Mouse (Mus musculus) embryonic stem cell, embryonic (primary cell): ENCODE measurements at regions not wholly inside any gene's neighbourhood (a gene's known extent, or its start where the extent isn't known, plus 50 kb on each side); places are given as distances from the start of the nearest gene placed in this dataset.

Experiments used
- CTCF ChIA-PET, 4 experiments: fragments of 300-600 bp in 2 of 4; fragments of 350-600 bp in 2 of 4; sonication (Branson Sonifier 250); formaldehyde crosslinking; loops; one replicate each; lab custom pipeline; 2022; ENCODE audit warnings: inconsistent platforms in 2 of 4; lab: Charles Lee
- POLR2A ChIA-PET, 4 experiments: fragments of 300-600 bp in 2 of 4; fragments of 350-600 bp in 2 of 4; sonication (Branson Sonifier 250); formaldehyde crosslinking; loops; one replicate each; lab custom pipeline; 2022; ENCODE audit warnings: antibody characterized with exemption in 4 of 4, inconsistent platforms in 1 of 4; lab: Charles Lee

DNA sequence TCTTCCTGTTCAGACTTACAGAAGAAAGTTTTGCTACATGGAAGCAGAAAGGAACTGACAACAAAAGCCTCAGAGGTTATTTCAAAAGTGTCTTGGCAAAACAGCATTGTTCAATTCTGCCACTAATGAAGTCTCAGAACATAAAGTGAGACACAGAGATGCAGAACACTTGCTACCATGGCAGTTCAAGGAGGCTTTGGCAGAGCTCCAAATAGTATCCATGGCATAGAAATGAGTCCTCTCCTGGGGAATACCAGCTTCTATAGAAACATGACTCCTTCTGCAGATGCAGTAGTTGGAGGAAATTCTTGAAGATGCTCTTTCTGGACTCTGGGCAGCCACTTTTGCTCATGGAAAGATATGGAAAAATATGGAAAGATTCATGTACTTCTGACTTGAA lies 322.9 kb upstream of the Castor2 start:
- CTCF ChIA-PET, result no interaction called here

DNA sequence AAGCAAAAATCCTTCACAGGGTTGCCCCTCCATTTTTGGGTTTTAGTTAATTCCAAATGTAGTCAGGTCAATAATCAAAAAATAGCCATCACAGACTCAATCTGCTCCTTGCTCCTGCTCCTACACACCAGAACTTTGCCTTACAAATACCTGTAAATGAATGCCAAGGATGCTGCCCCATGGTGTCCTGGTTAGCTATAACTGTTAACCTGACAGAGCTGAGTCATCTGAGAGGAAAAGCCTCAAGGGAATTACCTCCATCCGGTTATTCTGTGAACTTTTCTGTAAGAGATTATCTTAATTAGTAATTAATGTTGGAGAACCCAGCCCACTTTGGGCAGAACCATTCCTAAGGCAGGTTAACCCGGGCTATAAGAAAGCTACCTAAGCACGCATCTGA lies 325.4 kb upstream of the Castor2 start:
- POLR2A ChIA-PET, result no interaction called here
- CTCF ChIA-PET, result interaction anchor here in 1 of 4 experiments (1.3 kb wide), 1 partner anchor 28 kb away, joined by 4 read pairs; no protein-coding TSS in a partner anchor

More for the DNA sequence above, 322.9 kb upstream of the Castor2 start:
- POLR2A ChIA-PET, result no interaction called here

DNA sequence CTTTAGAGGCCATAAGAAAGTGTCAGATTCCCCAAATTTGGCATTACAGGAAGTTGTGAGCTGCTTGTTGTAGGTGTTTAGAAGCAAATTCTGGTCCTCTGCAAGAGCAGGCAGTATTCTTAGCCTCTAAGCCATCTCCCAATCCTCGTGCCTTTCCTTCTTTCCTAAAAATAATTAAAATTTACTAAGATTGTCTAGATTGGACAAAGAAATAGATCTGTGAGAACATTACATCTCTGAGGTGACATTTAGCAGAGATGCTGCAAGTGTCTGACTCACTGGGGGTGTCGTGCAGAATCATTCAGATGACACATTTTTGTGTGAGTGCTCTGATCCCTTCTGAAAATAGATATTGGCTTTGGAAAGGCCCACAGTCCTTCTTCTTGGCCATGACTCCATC lies 330.7 kb upstream of the Castor2 start:
- ChIA-PET CTCF (no interaction called here), POLR2A (no interaction called here)

DNA sequence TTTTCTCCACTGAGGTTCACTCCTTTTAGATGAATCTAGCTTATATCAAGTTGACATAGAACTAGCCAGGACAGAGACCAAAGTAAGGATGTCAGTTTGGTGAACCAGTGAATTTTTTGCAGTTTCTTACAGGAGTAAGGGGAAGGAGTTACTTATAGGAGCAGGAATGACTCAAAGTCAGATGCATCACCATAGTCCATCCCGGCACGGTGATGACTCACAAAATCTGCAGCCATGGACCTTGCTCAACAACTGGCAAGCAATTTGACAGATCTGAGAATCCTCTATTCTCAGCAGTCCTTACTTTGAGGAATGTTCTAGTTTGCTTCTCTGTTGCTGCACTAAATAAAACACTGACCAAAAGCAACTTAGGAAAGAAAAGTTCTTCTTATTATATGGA lies 341.7 kb upstream of the Castor2 start:
- CTCF ChIA-PET, result no interaction called here
- POLR2A ChIA-PET, result no interaction called here

DNA sequence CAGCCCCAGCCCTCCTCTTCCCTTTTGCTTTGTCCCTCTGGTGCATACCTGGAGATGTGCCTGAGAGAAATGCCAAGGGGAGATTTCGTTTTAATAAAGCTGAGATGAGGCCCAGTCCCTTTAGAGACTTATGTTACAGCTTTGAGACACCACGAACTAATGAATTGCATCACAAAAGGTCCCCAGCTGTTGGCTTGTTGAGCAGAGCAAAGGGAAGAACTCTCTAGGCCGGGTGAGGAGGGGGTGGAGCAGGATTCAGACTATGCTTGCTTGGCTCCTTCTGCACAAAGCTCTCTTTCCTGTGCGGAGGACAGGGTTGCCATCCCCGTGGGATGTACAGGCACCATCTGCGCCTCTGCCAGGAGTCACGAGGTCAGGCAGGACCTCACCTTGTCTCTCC lies 345.3 kb upstream of the Castor2 start:
- CTCF ChIA-PET, result interaction anchor here in 2 of 4 experiments (0.6 kb wide), 2 partner anchors 42 to 347 kb away, joined by 4 read pairs; no protein-coding TSS in a partner anchor
- POLR2A ChIA-PET, result interaction anchor here in 3 of 4 experiments (0.8 to 1.0 kb wide), 3 partner anchors 10 to 1353 kb away, joined by 3 to 6 read pairs (median 3); no protein-coding TSS in a partner anchor

DNA sequence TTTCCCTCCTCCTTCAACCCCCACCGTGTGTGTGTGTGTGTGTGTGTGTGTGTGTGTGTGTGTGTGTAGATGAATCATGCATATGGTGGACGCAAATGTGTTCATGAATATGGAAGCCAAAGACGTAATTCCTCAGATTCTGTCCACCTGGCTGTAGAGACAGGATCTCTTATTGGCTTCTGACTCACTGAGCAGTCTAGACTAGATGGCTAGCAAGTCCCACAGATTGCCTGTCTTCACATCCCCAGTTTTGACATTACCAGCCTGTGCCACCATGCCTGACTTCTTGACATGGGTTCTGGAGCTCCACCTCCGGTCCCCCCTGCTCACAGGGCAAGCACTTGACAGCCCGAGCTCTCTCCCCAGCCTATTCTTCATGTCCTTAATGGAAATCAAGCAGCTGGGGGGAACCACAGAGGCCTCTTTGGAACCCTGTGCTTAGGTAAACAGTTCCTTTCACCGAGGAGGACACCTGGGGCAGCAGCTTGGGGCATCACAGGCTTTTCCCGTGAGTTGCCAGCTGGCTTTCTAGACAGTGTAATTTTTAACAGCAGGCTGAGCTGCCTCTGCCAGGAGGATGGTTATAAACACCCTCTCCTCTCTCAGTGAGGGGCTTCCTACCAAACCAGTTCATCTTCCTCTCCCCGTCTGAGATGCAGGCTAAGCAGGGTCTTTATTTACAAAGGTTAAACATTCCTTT lies 345.9 kb upstream of the Castor2 start:
- ChIA-PET CTCF (interaction anchor here in 2 of 4 experiments (0.6 kb wide), 3 partner anchors 42 to 1121 kb away, joined by 4 read pairs; no protein-coding TSS in a partner anchor), POLR2A (interaction anchor here in 3 of 4 experiments (0.8 to 1.0 kb wide), 3 partner anchors 10 to 1353 kb away, joined by 3 to 6 read pairs (median 3); no protein-coding TSS in a partner anchor)

DNA sequence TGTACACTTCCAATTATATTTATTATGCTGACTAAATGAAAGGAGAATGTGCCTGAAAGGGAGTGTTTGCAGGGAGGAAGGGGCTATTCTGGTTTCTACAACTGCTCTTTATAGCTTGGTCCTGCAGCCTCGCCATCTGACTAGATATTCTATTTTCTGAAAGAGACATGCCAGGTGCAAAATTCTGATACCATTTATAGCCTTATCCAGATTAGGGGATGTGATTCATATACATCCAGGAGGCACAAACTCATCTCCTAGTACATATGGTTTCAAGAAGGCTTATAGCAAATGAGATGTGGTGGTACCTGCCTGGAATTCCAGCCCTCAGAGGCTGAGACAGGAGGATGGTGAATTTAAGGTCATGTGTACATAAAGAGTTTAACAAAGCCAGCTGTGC lies 352.6 kb upstream of the Castor2 start:
- POLR2A ChIA-PET, result no interaction called here
- CTCF ChIA-PET, result no interaction called here

DNA sequence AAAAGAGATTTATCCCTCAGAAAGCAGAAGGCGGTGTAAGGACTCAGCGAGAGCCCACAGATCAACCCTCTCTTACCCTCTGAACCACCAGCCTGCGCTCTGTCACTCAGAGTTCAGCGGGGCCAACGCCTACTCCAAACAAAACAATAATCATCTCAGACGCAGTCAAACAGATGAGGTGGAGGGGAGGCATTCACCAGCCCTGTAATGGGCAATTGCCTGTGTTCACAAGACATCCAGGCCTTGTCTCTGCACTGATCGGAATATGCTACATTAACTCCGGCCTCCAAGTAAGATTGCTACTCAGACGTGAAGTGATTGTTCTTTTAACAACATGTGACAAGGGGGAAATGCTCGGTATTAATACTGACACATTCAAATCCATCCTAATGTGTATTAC lies 353.1 kb upstream of the Castor2 start:
- CTCF ChIA-PET, result no interaction called here
- POLR2A ChIA-PET, result no interaction called here

DNA sequence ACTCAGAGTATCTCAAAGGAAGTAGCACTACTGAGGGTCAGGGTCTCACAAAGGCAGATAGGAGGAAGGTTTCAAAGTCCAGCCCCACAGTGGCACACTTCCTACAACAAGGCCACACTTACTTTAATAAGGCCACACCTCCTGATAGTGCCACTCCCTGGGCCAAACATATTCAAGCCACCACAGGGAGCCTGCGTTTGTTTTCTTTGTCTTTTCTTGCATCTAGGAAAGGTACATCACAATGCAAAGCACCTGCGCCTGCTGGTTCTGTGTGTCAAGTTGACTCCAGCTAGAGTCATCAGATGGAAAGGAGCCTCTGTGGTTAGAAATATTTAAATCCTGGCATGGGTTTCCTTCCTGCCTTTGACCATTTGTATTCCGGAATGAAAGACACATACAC lies 355.4 kb upstream of the Castor2 start:
- ChIA-PET CTCF (no interaction called here), POLR2A (interaction anchor here in 3 of 4 experiments (0.6 to 1.7 kb wide), 3 partner anchors 10 to 1201 kb away, joined by 3 to 7 read pairs (median 3); partner anchors contain the start of gene Auts2 (in 1 of the 3))

DNA sequence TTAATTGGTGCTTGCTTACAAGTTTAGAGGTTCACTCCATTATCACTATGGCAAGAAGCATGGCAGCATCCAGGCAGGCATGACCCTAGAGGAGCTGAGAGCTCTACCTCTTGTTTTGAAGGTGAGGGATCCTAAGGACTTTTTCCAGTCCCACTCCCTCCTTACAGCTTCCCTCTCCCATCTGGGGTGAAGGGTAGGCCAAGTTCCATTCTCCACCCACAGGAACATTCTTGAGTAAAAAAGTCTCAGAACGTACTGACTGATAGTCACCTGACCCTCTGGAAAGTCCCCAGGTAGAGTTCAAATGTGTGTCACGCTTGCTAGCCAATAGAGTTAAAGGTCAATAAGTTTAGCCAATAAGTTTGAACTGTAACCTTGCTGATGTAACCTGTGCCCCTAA lies 355.9 kb upstream of the Castor2 start:
- ChIA-PET POLR2A (interaction anchor here in 3 of 4 experiments (0.6 to 1.7 kb wide), 3 partner anchors 11 to 25 kb away, joined by 3 to 7 read pairs (median 3); no protein-coding TSS in a partner anchor), CTCF (no interaction called here)

DNA sequence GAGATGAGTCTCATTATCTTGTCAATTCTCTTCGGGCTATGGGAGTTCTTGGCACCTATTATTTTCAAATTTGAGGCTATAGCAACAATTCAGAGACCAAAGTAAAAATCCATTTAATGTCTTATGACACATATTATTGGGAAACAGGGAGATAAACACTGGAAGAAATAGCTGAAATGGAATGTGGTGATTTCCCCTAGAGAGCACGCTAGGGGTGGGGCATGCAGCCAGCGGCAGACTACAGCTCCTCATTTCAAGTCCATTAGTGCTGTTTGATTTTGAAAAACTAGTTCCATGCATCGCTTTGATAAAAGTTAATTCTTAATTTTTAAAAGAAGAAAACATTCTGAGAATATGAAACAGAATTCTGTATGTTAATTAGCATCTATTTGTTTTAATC lies 367.6 kb upstream of the Castor2 start:
- ChIA-PET CTCF (no interaction called here), POLR2A (no interaction called here)

DNA sequence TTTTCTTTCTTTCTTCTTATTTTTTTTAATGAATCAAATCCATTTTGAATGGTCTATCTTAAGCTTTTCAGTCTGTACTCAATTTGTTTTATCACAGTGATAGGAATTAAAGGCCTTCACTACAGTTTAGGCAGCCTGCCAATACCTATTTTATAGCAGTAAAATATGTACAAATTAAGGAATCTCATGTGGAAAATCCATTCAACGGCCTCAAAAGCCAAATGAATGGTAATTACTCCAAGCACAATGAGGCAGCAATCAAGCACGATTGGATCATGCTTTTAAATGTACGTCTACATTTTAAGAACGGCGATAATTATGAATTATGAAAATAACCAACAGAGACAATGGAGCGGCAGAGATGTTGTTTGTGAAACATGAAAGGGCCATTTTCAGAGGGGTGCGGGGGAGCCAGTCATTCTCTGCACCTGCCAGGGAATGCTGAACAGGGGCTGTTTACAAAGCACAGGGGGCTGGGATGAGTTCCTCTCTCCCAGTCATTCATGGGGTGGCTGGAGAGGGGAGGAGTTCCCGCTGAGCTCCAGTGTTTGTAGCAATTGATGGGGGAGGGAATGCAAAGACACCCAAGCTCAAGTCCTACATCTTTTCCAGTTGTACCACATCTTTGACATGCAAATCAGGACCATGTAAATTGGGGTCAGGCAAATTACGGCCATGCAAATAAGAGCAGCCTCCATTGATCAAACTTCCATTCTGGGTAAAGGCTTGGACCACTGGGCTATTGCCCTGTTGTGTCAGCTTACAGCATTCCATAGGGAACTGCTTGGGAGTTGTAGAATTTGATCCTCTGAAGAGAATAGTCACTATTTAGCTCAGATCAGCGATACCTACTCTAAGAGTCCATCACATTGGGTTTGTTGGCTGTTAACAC lies 381.1 kb upstream of the Castor2 start:
- ChIA-PET CTCF (interaction anchor here in 2 of 4 experiments (0.5 to 0.6 kb wide), 2 partner anchors 884 to 1189 kb away, joined by 3 to 4 read pairs; no protein-coding TSS in a partner anchor), POLR2A (interaction anchor here in 2 of 4 experiments (0.6 to 1.5 kb wide), 5 partner anchors 24 to 703 kb away, joined by 3 to 7 read pairs (median 3); no protein-coding TSS in a partner anchor)

DNA sequence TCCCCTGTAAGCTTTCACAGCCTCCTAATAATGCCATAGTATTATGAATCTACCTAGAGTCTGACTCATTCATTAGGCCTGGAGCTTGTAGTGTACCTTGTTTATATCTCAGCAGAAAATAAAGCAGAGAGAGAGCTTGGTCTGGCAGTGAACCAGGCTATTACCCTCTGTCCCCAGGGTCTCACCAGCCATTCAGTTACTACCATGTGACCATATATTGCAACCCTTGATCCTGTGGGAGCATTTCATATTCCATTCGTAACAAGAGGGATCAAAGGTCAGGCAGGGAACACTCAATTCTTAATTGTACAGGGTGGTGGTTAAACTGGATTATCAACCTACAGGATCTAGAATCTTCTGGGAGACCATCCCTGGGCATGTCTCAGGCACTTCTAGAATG lies 383.7 kb upstream of the Castor2 start:
- ChIA-PET CTCF (no interaction called here), POLR2A (no interaction called here)

DNA sequence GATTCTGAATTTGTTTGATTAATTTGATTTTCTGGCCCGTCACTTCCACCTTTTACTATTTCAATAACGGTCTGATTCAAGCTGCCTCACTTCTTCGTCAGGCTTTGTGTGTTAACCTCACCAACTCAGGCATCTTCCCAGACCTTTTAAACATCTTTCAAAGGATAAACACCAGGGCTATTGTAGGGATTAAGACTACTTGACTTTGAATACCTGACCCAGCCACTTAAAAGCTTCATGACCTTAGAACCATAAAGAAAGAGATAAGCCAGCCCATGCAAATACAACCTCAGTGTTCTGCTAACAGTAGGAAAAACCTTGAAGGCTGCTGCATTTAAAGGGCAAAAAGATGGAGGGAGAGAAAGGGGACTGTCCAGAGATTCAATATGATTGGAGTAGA lies 386.9 kb upstream of the Castor2 start:
- POLR2A ChIA-PET, result no interaction called here

DNA sequence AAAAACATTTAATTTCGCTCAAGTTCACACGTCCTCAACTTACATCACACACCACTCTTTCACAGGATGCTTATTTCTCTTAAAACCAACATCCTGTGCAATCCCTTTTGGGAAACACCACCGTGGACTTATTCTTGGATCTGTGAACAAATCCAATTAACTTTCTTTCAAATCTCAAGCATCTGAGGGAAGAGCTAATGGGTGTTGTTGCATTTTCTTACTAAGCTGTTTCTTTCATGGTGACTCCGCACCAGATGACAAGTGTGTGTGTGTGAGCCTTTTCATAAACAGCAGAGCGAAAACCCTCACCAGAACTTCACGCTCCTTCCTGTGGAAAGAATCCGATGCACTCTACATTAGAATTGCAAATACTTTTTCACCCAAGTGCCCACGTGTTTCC lies 390.6 kb upstream of the Castor2 start:
- POLR2A ChIA-PET, result no interaction called here
- CTCF ChIA-PET, result no interaction called here

More for the DNA sequence above, 386.9 kb upstream of the Castor2 start:
- CTCF ChIA-PET, result no interaction called here

DNA sequence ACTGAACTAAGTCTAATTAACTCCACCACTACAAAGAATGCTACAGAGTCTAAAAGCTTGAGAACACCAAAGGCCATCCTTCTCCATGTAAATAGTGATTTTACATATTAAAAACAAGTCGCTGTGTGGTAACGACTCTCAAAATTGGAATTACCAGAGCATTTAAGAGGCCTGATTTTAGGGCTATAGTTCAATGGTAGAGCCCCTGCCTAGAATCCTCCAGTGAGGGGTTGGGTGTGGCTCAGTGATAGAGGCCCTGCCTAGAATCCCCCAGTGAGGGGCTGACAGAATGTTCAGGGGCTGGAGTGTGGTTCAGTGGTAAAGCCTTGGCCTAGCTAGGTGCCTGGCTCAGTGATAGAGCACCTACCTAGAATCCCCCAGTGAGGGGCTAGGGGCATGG lies 413.3 kb upstream of the Castor2 start:
- POLR2A ChIA-PET, result no interaction called here
- CTCF ChIA-PET, result no interaction called here

DNA sequence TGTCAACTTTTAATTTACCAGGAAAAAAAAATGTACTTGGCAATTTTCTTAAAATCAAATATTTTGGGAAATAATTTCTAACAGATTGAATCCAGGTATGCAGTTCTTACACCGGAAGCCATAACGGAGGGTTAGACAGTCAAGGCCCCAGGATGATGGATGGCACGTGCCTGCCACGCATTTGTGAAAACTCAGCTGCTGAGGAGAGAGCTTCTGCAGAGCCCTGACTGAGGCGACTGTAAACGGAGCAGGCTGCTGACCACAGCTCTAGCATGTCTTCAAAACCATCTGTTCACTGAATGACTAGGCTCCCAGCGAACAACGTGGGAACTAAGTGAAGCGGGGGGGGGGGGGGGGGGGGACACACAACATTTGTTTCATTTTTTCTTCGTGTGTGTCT lies 416.5 kb upstream of the Castor2 start:
- ChIA-PET POLR2A (no interaction called here), CTCF (no interaction called here)

DNA sequence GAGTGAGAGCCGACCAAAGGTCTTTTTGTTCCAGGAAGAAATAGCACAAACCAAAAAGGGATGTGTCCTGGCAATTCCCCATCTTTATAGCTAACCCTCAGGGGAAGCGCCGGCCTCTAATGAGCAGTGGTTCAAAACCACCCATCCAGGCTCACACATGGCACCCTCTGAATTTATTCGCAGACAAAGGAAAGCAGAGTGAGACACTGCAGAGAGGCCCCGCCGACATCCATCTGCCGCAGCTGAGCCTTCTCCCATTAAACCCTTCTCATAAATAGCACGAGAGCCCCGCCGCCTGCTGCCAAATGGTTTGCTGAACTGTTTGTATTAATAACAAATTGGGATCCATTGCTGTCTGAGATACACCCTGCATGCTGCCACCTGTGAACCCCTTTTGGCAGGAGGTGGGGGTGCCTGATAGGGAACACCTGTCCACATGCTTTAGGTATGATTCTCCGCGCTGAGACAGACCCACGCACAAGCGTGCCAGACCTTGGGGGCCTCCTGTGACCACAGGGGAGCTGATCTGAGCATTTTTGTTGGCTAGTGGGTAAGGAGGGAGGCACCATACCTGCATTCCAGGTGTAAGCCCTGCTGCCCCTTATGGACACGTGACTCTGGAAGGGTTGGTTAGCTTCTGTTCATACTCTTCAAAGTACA lies 422.6 kb upstream of the Castor2 start:
- CTCF ChIA-PET, result interaction anchor here in 1 of 4 experiments (0.7 kb wide), 1 partner anchor 36 kb away, joined by 5 read pairs; no protein-coding TSS in a partner anchor
- POLR2A ChIA-PET, result interaction anchor here in 2 of 4 experiments (0.6 to 1.5 kb wide), 2 partner anchors 11 to 264 kb away, joined by 6 read pairs; no protein-coding TSS in a partner anchor

DNA sequence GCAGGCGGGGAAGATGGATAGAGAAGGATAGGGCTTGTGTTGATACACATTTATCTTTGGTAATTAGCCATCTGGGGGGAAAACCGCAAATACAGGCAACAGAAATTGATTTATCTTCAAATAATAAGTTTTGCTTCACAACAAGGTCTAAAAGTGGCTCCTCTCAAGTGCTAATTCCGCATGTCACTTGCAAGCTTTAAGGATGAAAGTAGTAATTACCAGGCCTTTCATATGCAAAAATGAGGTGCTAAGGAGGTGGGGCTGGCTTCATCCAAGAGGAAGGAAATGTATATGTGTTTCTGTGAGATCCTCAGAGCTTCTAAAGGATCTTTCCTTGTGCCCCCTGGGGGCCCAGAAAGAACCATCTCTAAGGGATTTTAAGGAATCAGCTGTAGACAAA lies 423.9 kb upstream of the Castor2 start:
- ChIA-PET CTCF (interaction anchor here in 1 of 4 experiments (1.6 kb wide), 1 partner anchor 9 kb away, joined by 4 read pairs; no protein-coding TSS in a partner anchor), POLR2A (interaction anchor here in 2 of 4 experiments (0.8 to 1.0 kb wide), 2 partner anchors 9 to 17 kb away, joined by 3 read pairs; no protein-coding TSS in a partner anchor)
